Mouse (Mus musculus): Measurements from ENCODE around the gene Agfg2. TPM values are rescaled to one million over a fixed set of nuclear protein-coding genes. Genes with fewer than 3 reads are reported as not detected.
A peak's percentile ranks its signal among the peaks of the same experiment; 100 is the strongest.
"Not testable (repeated sequence)": the region's sequence is repeated elsewhere in the genome, so short reads cannot be mapped to it uniquely, and the experiment has no call there.

The Agfg2 gene
- polyA plus RNA-seq, 1 experiment from 2014 or later, result 22.2 TPM

- H3K4me3 ChIP-seq, result no peak overlapping the region
- WGBS, result 80% methylated on average over 12 of the region's 12 CpGs
- no peak overlapping the region for H3K4me2 ChIP-seq (replicated peaks)
- no peak for ATAC-seq (ENCODE audit: insufficient number of reproducible peaks, insufficient read depth, low FRiP score, low TSS enrichment)
- no peaks in the 10 kb centered on the region for H3K27me3 ChIP-seq
- peaks cover 53% of the 10 kb centered on the region for H3K36me3 ChIP-seq
- no peak overlapping the region for H3K9ac ChIP-seq
- H3K27ac ChIP-seq, result no peak overlapping the region
- peaks cover 23% of the 10 kb centered on the region for H3K4me1 ChIP-seq
- no peaks in the 10 kb centered on the region for H3K9me3 ChIP-seq
These were observed 51.0 kb downstream of the Agfg2 start for GRCm38 (mm10) chr5:137633397-137634084.

- H3K9ac ChIP-seq, result peak overlapping the region; percentile 77; the same call in 1 of the 2 replicates
These were observed 52.9 kb downstream of the Agfg2 start for GRCm38 (mm10) chr5:137631591-137631990.

GRCm38 (mm10) chr5:137631171-137631570, 53.4 kb downstream of the Agfg2 start:
- Histone ChIP-seq H3K4me2 (replicated peaks) (peak overlapping the region; percentile 81), H3K4me1 (peaks cover 23% of the 10 kb centered on the region), H3K27ac (peak overlapping the region; percentile 91), H3K9ac (peak overlapping the region; percentile 77), H3K36me3 (peaks cover 29% of the 10 kb centered on the region), H3K4me3 (peak overlapping the region; percentile 77), H3K9me3 (no peaks in the 10 kb centered on the region), H3K27me3 (no peaks in the 10 kb centered on the region)
- ATAC-seq (ENCODE audit: insufficient number of reproducible peaks, insufficient read depth, low FRiP score, low TSS enrichment), result no peak
- 49% methylated on average over 9 of the region's 9 CpGs for WGBS

More at GRCm38 (mm10) chr5:137631591-137631990, 52.9 kb downstream of the Agfg2 start:
- no peaks in the 10 kb centered on the region for H3K27me3 ChIP-seq
- H3K27ac ChIP-seq, result peak overlapping the region; percentile 91; the same call in 1 of the 2 replicates
- H3K9me3 ChIP-seq, result no peaks in the 10 kb centered on the region
- H3K36me3 ChIP-seq, result peaks cover 33% of the 10 kb centered on the region
- 69% methylated on average over 4 of the region's 4 CpGs for WGBS
- no peak overlapping the region for H3K4me3 ChIP-seq
- H3K4me1 ChIP-seq, result peaks cover 23% of the 10 kb centered on the region
- peak overlapping the region; percentile 81; the same call in 1 of the 2 replicates for H3K4me2 ChIP-seq (replicated peaks)
- ATAC-seq (ENCODE audit: insufficient number of reproducible peaks, insufficient read depth, low FRiP score, low TSS enrichment), result no peak

GRCm38 (mm10) chr5:137630602-137631001, 53.9 kb downstream of the Agfg2 start:
- WGBS, result 28% methylated on average over 3 of the region's 3 CpGs
- H3K4me3 ChIP-seq, result peak overlapping the region; percentile 77
- peaks cover 23% of the 10 kb centered on the region for H3K4me1 ChIP-seq
- H3K4me2 ChIP-seq (replicated peaks), result peak overlapping the region; percentile 81
- no peaks in the 10 kb centered on the region for H3K9me3 ChIP-seq
- peak overlapping the region; percentile 91 for H3K27ac ChIP-seq
- H3K36me3 ChIP-seq, result peaks cover 23% of the 10 kb centered on the region
- ATAC-seq (ENCODE audit: insufficient number of reproducible peaks, insufficient read depth, low FRiP score, low TSS enrichment), result no peak
- H3K27me3 ChIP-seq, result no peaks in the 10 kb centered on the region
- H3K9ac ChIP-seq, result peak overlapping the region; percentile 77

- H3K36me3 ChIP-seq, result peaks cover 18% of the 10 kb centered on the region
- peak overlapping the region; percentile 81 for H3K4me2 ChIP-seq (replicated peaks)
- H3K4me3 ChIP-seq, result peak overlapping the region; percentile 77
- no peaks in the 10 kb centered on the region for H3K27me3 ChIP-seq
- peak overlapping the region; percentile 91 for H3K27ac ChIP-seq
- WGBS, result 17% methylated on average over 6 of the region's 6 CpGs
- peaks cover 23% of the 10 kb centered on the region for H3K4me1 ChIP-seq
- H3K9me3 ChIP-seq, result no peaks in the 10 kb centered on the region
- ATAC-seq (ENCODE audit: insufficient number of reproducible peaks, insufficient read depth, low FRiP score, low TSS enrichment), result no peak
- H3K9ac ChIP-seq, result peak overlapping the region; percentile 77
These were observed 54.5 kb downstream of the Agfg2 start for GRCm38 (mm10) chr5:137629906-137630545.

- Histone ChIP-seq H3K27me3 (no peaks in the 10 kb centered on the region), H3K9ac (peak overlapping the region; percentile 77), H3K4me1 (peaks cover 28% of the 10 kb centered on the region), H3K4me3 (peak overlapping the region; percentile 77), H3K27ac (peak overlapping the region; percentile 91), H3K9me3 (no peaks in the 10 kb centered on the region), H3K4me2 (replicated peaks) (peak overlapping the region; percentile 81), H3K36me3 (peaks cover 15% of the 10 kb centered on the region)
- under 1% methylated on average over 23 of the region's 23 CpGs for WGBS
- no peak for ATAC-seq (ENCODE audit: insufficient number of reproducible peaks, insufficient read depth, low FRiP score, low TSS enrichment)
These were observed 55.2 kb downstream of the Agfg2 start for GRCm38 (mm10) chr5:137629306-137629721.

- H3K4me1 ChIP-seq, result peaks cover 28% of the 10 kb centered on the region
- peak; percentile 97 for ATAC-seq (ENCODE audit: insufficient number of reproducible peaks, insufficient read depth, low FRiP score, low TSS enrichment)
These were observed 55.8 kb downstream of the Agfg2 start, which contains the start of the genes Fbxo24, Lrch4 and Gm20605 for GRCm38 (mm10) chr5:137628498-137629305. Gene Fbxo24, minus strand, starts transcription at chr5:137629002. Gene Lrch4, plus strand, starts transcription at chr5:137629121. Gene Gm20605, plus strand, starts transcription at chr5:137629175.

GRCm38 (mm10) chr5:137627991-137628390, 56.5 kb downstream of the Agfg2 start:
- H3K4me2 ChIP-seq (replicated peaks), result peak overlapping the region; percentile 59
- H3K9ac ChIP-seq, result peak overlapping the region; percentile 60
- H3K27me3 ChIP-seq, result no peaks in the 10 kb centered on the region
- WGBS, result 4% methylated on average over 9 of the region's 9 CpGs
- no peak for ATAC-seq (ENCODE audit: insufficient number of reproducible peaks, insufficient read depth, low FRiP score, low TSS enrichment)
- peaks cover 2% of the 10 kb centered on the region; the same call in 1 of the 2 replicates for H3K36me3 ChIP-seq
- peaks cover 28% of the 10 kb centered on the region for H3K4me1 ChIP-seq
- no peaks in the 10 kb centered on the region for H3K9me3 ChIP-seq
- H3K4me3 ChIP-seq, result peak overlapping the region; percentile 77
- H3K27ac ChIP-seq, result peak overlapping the region; percentile 92

More at GRCm38 (mm10) chr5:137628498-137629305, 55.8 kb downstream of the Agfg2 start, which contains the start of the genes Fbxo24, Lrch4 and Gm20605:
- Histone ChIP-seq H3K27me3 (no peaks in the 10 kb centered on the region), H3K9ac (peak within 1 kb of the TSS; percentile 77), H3K27ac (peak within 1 kb of the TSS; percentile 92), H3K4me3 (peak within 1 kb of the TSS; percentile 77), H3K4me2 (replicated peaks) (peak within 1 kb of the TSS; percentile 81), H3K36me3 (peaks cover 9% of the 10 kb centered on the region), H3K9me3 (no peaks in the 10 kb centered on the region)
- under 1% methylated on average over 46 of the region's 46 CpGs for WGBS

- no peak overlapping the region for H3K27ac ChIP-seq
- no peak overlapping the region for H3K4me2 ChIP-seq (replicated peaks)
- 90% methylated on average over 11 of the region's 11 CpGs for WGBS
These were observed 60.5 kb downstream of the Agfg2 start for GRCm38 (mm10) chr5:137623937-137624530.

GRCm38 (mm10) chr5:137615347-137615746, 69.2 kb downstream of the Agfg2 start:
- H3K36me3 ChIP-seq, result no peaks in the 10 kb centered on the region
- no peak overlapping the region for H3K4me3 ChIP-seq
- no peaks in the 10 kb centered on the region for H3K9me3 ChIP-seq
- WGBS, result 77% methylated on average over 7 of the region's 7 CpGs
- H3K9ac ChIP-seq, result no peak overlapping the region
- no peak overlapping the region for H3K4me2 ChIP-seq (replicated peaks)
- H3K27me3 ChIP-seq, result no peaks in the 10 kb centered on the region
- ATAC-seq (ENCODE audit: insufficient number of reproducible peaks, insufficient read depth, low FRiP score, low TSS enrichment), result no peak
- H3K4me1 ChIP-seq, result peaks cover 34% of the 10 kb centered on the region
- no peak overlapping the region for H3K27ac ChIP-seq

More at GRCm38 (mm10) chr5:137623937-137624530, 60.5 kb downstream of the Agfg2 start:
- Histone ChIP-seq H3K4me1 (peaks cover 5% of the 10 kb centered on the region; the same call in 1 of the 2 replicates), H3K9ac (no peak overlapping the region), H3K9me3 (no peaks in the 10 kb centered on the region), H3K4me3 (no peak overlapping the region), H3K27me3 (no peaks in the 10 kb centered on the region), H3K36me3 (no peaks in the 10 kb centered on the region)
- ATAC-seq (ENCODE audit: insufficient number of reproducible peaks, insufficient read depth, low FRiP score, low TSS enrichment), result no peak

GRCm38 (mm10) chr5:137614921-137615320, 69.6 kb downstream of the Agfg2 start:
- not testable (repeated sequence) for H3K27ac ChIP-seq; H3K4me3 ChIP-seq; H3K27me3 ChIP-seq; H3K9ac ChIP-seq; H3K4me2 ChIP-seq (replicated peaks); H3K36me3 ChIP-seq; H3K9me3 ChIP-seq; ATAC-seq (ENCODE audit: insufficient number of reproducible peaks, insufficient read depth, low FRiP score, low TSS enrichment)
- 84% methylated on average over 2 of the region's 2 CpGs for WGBS
- peaks cover 38% of the 10 kb centered on the region for H3K4me1 ChIP-seq

All from embryonic facial prominence, embryonic 12.5 days (tissue).